Mouse (Mus musculus) macrophage (primary cell): ENCODE measurements around the gene Dnm3. TPM values are rescaled to one million over a fixed set of nuclear protein-coding genes. Genes with fewer than 3 reads are reported as not detected.
A peak's percentile ranks its signal among the peaks of the same experiment; 100 is the strongest.

Experiments used
- H3K27ac ChIP-seq: fragments of 350-480 bp; formaldehyde crosslinking; 2 replicates; pipeline ENCODE4 v1.9.0; 2021
- H3K36me3 ChIP-seq: fragments of 350-480 bp; formaldehyde crosslinking; 2 replicates; pipeline ENCODE4 v1.9.0; 2021; ENCODE audit errors: inconsistent target
- H3K4me3 ChIP-seq: fragments of 350-480 bp; formaldehyde crosslinking; 2 replicates; pipeline ENCODE4 v1.9.0; 2021; ENCODE audit errors: inconsistent target
- H3K79me2 ChIP-seq: fragments of 350-480 bp; formaldehyde crosslinking; 2 replicates; pipeline ENCODE4 v1.9.0; 2021; ENCODE audit errors: inconsistent target
- WGBS: methylation state at CpG from one replicate; pipeline ENCODE4 v1.1.7; 2026; ENCODE audit warnings: inconsistent platforms; ENCODE audit not compliant: missing documents; 5-methylcytosine and 5-hydroxymethylcytosine counted together
- polyA plus RNA-seq: library from polyadenylated mRNA; stranded (reverse); fragments of 250-400 nt; gene quantifications from 3 replicates; pipeline ENCODE4 v1.2.4, GENCODE M21; 2018; ENCODE audit warnings: inconsistent platforms

Gene Dnm3
- polyA plus RNA-seq, 1 experiment from 2014 or later: not detected

- Histone ChIP-seq H3K36me3 (no peaks in the 10 kb centered on the region), H3K4me3 (no peak overlapping the region), H3K27ac (no peak overlapping the region), H3K79me2 (no peaks in the 10 kb centered on the region)
- 90% methylated on average over 3 of the region's 3 CpGs for WGBS
Observed at GRCm38 (mm10) chr1:162224061-162224460, 253.8 kb downstream of the Dnm3 start.

- H3K4me3 ChIP-seq: no peak overlapping the region
- H3K36me3 ChIP-seq: no peaks in the 10 kb centered on the region
- H3K79me2 ChIP-seq: no peaks in the 10 kb centered on the region
- H3K27ac ChIP-seq: no peak overlapping the region
- WGBS: 95% methylated on average over 8 of the region's 8 CpGs
Observed at GRCm38 (mm10) chr1:162223258-162223940, 254.4 kb downstream of the Dnm3 start.

- Histone ChIP-seq H3K4me3 (no peak overlapping the region), H3K27ac (no peak overlapping the region), H3K36me3 (no peaks in the 10 kb centered on the region), H3K79me2 (no peaks in the 10 kb centered on the region)
Observed at GRCm38 (mm10) chr1:162222353-162222752, 255.5 kb downstream of the Dnm3 start.

GRCm38 (mm10) chr1:162221801-162222301 lies 256.0 kb downstream of the Dnm3 start:
- Histone ChIP-seq H3K36me3 (no peaks in the 10 kb centered on the region), H3K4me3 (no peak overlapping the region), H3K27ac (no peak overlapping the region), H3K79me2 (no peaks in the 10 kb centered on the region)
- 85% methylated on average over 4 of the region's 4 CpGs for WGBS

- H3K79me2 ChIP-seq: no peaks in the 10 kb centered on the region
- H3K27ac ChIP-seq: no peak overlapping the region
- H3K36me3 ChIP-seq: no peaks in the 10 kb centered on the region
- no peak overlapping the region for H3K4me3 ChIP-seq
Observed at GRCm38 (mm10) chr1:162220891-162221290, 256.9 kb downstream of the Dnm3 start.

GRCm38 (mm10) chr1:162219781-162220180 lies 258.1 kb downstream of the Dnm3 start:
- no peak overlapping the region for H3K4me3 ChIP-seq
- no peaks in the 10 kb centered on the region for H3K36me3 ChIP-seq
- no peaks in the 10 kb centered on the region for H3K79me2 ChIP-seq
- 88% methylated on average over 1 of the region's 1 CpGs for WGBS
- H3K27ac ChIP-seq: no peak overlapping the region

GRCm38 (mm10) chr1:162218530-162219180 lies 259.2 kb downstream of the Dnm3 start:
- Histone ChIP-seq H3K27ac (no peak overlapping the region), H3K36me3 (no peaks in the 10 kb centered on the region), H3K79me2 (no peaks in the 10 kb centered on the region), H3K4me3 (no peak overlapping the region)
- WGBS: 84% methylated on average over 8 of the region's 8 CpGs

- WGBS: 72% methylated on average over 15 of the region's 15 CpGs
- no peaks in the 10 kb centered on the region for H3K36me3 ChIP-seq
Observed at GRCm38 (mm10) chr1:162217340-162217974, 260.4 kb downstream of the Dnm3 start.

GRCm38 (mm10) chr1:162216656-162217055 lies 261.2 kb downstream of the Dnm3 start:
- Histone ChIP-seq H3K79me2 (no peaks in the 10 kb centered on the region), H3K27ac (no peak overlapping the region), H3K36me3 (no peaks in the 10 kb centered on the region), H3K4me3 (no peak overlapping the region)
- 73% methylated on average over 4 of the region's 4 CpGs for WGBS

More at GRCm38 (mm10) chr1:162217340-162217974, 260.4 kb downstream of the Dnm3 start:
- no peaks in the 10 kb centered on the region for H3K79me2 ChIP-seq
- no peak overlapping the region for H3K4me3 ChIP-seq
- no peak overlapping the region for H3K27ac ChIP-seq

GRCm38 (mm10) chr1:162215743-162216142 lies 262.1 kb downstream of the Dnm3 start:
- no peaks in the 10 kb centered on the region for H3K79me2 ChIP-seq
- WGBS: 77% methylated on average over 5 of the region's 5 CpGs
- no peaks in the 10 kb centered on the region for H3K36me3 ChIP-seq
- H3K27ac ChIP-seq: no peak overlapping the region
- no peak overlapping the region for H3K4me3 ChIP-seq

- H3K36me3 ChIP-seq: no peaks in the 10 kb centered on the region
- no peak overlapping the region for H3K4me3 ChIP-seq
- H3K79me2 ChIP-seq: no peaks in the 10 kb centered on the region
- WGBS: 97% methylated on average over 8 of the region's 8 CpGs
- H3K27ac ChIP-seq: no peak overlapping the region
Observed at GRCm38 (mm10) chr1:162213066-162213465, 264.8 kb downstream of the Dnm3 start.

GRCm38 (mm10) chr1:162210529-162210928 lies 267.3 kb downstream of the Dnm3 start:
- H3K4me3 ChIP-seq: no peak overlapping the region
- no peak overlapping the region for H3K27ac ChIP-seq
- 96% methylated on average over 2 of the region's 2 CpGs for WGBS
- no peaks in the 10 kb centered on the region for H3K79me2 ChIP-seq
- no peaks in the 10 kb centered on the region for H3K36me3 ChIP-seq

- Histone ChIP-seq H3K79me2 (no peaks in the 10 kb centered on the region), H3K4me3 (no peak overlapping the region), H3K27ac (no peak overlapping the region), H3K36me3 (no peaks in the 10 kb centered on the region)
- WGBS: 80% methylated on average over 10 of the region's 10 CpGs
Observed at GRCm38 (mm10) chr1:162209487-162210149, 268.2 kb downstream of the Dnm3 start.

- Histone ChIP-seq H3K36me3 (no peaks in the 10 kb centered on the region), H3K79me2 (no peaks in the 10 kb centered on the region), H3K27ac (no peak overlapping the region), H3K4me3 (no peak overlapping the region)
- 96% methylated on average over 9 of the region's 9 CpGs for WGBS
Observed at GRCm38 (mm10) chr1:162209010-162209409, 268.8 kb downstream of the Dnm3 start.

- H3K79me2 ChIP-seq: no peaks in the 10 kb centered on the region
- H3K27ac ChIP-seq: peak overlapping the region; percentile 36
- no peaks in the 10 kb centered on the region for H3K36me3 ChIP-seq
- WGBS: 26% methylated on average over 7 of the region's 7 CpGs
- peak overlapping the region; percentile 18; the same call in 1 of the 2 replicates for H3K4me3 ChIP-seq
Observed at GRCm38 (mm10) chr1:162207708-162208043, 270.2 kb downstream of the Dnm3 start.
